Mouse (Mus musculus): ENCODE data around the gene Olfr643.

DNA sequence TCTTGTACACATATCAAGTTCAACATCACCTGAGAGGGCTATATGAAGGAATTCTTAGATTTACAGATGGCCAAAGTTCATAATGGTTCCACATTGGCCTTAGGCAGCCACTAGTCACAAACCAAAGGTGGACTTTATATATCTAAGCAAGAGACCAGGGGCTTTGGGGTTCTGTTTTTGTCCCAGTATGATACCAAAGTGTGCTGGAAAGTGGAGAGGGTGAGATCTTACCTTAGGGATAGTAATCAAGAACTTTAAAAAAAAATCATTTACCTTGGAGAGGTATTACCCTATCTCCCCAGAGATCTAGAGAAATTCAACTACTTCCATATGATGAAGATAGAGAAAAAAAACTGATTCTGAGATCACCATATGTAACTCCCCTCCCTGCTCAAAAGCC lies 120.0 kb downstream of the Olfr643 start, which contains the start of gene Olfr639:
- TF ChIP-seq EP300 (IDR thresholded peaks at IDR 0.05): no peak
- TF ChIP-seq CTCF (IDR thresholded peaks at IDR 0.05): no peak
